Mouse (Mus musculus) heart, embryonic 14.5 days (tissue): ENCODE measurements around the gene Ggcx. TPM values are rescaled to one million over a fixed set of nuclear protein-coding genes. Genes with fewer than 3 reads are reported as not detected.

Source experiments
- ATAC-seq: fragments of 200-750 bp; cut with Nextera tagmentation; 2 replicates; pipeline ENCODE4 v1.8.0; 2017; ENCODE audit warnings: low read depth, moderate TSS enrichment; ENCODE audit not compliant: insufficient number of reproducible peaks, insufficient read depth, low FRiP score
- H3K27ac ChIP-seq, 2 experiments: fragments of 200-500 bp in 1 of 2; fragments of 300-500 bp in 1 of 2; sonication (generic) in 1 of 2; replicated peaks in 1 of 2; 2 replicates each; pipeline ENCODE4 v1.5.1; 2012 to 2014; ENCODE audit warnings: low read depth in 2 of 2, low read length in 2 of 2, control low read depth in 1 of 2, mild to moderate bottlenecking in 1 of 2, mixed read lengths in 1 of 2; ENCODE audit not compliant: control insufficient read depth in 1 of 2, insufficient read depth in 1 of 2
- H3K27me3 ChIP-seq: fragments of 300-500 bp; sonication (generic); 2 replicates; pipeline ENCODE4 v1.6.1; 2014; ENCODE audit warnings: mild to moderate bottlenecking, low read length, control low read depth; ENCODE audit not compliant: control insufficient read depth, insufficient read depth
- H3K36me3 ChIP-seq: fragments of 300-500 bp; sonication (generic); 2 replicates; pipeline ENCODE4 v1.6.1; 2014; ENCODE audit warnings: mild to moderate bottlenecking, control low read depth, low read length, mixed read lengths; ENCODE audit not compliant: control insufficient read depth, insufficient read depth
- H3K4me1 ChIP-seq, 2 experiments: fragments of 200-500 bp in 1 of 2; fragments of 300-500 bp in 1 of 2; sonication (generic) in 1 of 2; 2 replicates each; pipeline ENCODE4 v1.6.1; 2012 to 2014; ENCODE audit warnings: low read length in 2 of 2, control low read depth in 1 of 2, mixed read lengths in 1 of 2; ENCODE audit not compliant: control insufficient read depth in 2 of 2, insufficient read depth in 2 of 2
- H3K4me2 ChIP-seq: fragments of 300-500 bp; sonication (generic); 2 replicates; pipeline ENCODE4 v1.6.1; 2014; ENCODE audit warnings: mild to moderate bottlenecking, low read length
- H3K4me3 ChIP-seq, 2 experiments: fragments of 200-500 bp in 1 of 2; fragments of 300-500 bp in 1 of 2; sonication (generic) in 1 of 2; 2 replicates each; pipeline ENCODE4 v1.5.1; 2012 to 2014; ENCODE audit warnings: low read length in 2 of 2, mild to moderate bottlenecking in 2 of 2, control low read depth in 1 of 2, low read depth in 1 of 2, moderate library complexity in 1 of 2; ENCODE audit not compliant: control insufficient read depth in 1 of 2, insufficient read depth in 1 of 2
- H3K9ac ChIP-seq: fragments of 300-500 bp; sonication (generic); 2 replicates; pipeline ENCODE4 v1.6.1; 2014; ENCODE audit warnings: mild to moderate bottlenecking, low read length
- H3K9me3 ChIP-seq: fragments of 300-500 bp; sonication (generic); 2 replicates; pipeline ENCODE4 v1.6.1; 2016; ENCODE audit warnings: low read length, control low read depth; ENCODE audit not compliant: control insufficient read depth
- WGBS: fragments of 180-500 bp; shearing (Covaris S2); extraction: QIAGEN DNeasy Blood & Tissue Kit; methylation state at CpG from one replicate; pipeline ENCODE4 v1.1.7; 2014; 5-methylcytosine and 5-hydroxymethylcytosine counted together
- polyA plus RNA-seq: library from polyadenylated mRNA; unstranded; fragments of >200 nt; fragmentation: Nextera tagmentation; extraction: Ambion mirVana; gene quantifications from 2 replicates; pipeline ENCODE4 v1.2.1, GENCODE M21; 2014

The Ggcx gene
- polyA plus RNA-seq, 1 experiment from 2014 or later: 24.1 TPM

DNA sequence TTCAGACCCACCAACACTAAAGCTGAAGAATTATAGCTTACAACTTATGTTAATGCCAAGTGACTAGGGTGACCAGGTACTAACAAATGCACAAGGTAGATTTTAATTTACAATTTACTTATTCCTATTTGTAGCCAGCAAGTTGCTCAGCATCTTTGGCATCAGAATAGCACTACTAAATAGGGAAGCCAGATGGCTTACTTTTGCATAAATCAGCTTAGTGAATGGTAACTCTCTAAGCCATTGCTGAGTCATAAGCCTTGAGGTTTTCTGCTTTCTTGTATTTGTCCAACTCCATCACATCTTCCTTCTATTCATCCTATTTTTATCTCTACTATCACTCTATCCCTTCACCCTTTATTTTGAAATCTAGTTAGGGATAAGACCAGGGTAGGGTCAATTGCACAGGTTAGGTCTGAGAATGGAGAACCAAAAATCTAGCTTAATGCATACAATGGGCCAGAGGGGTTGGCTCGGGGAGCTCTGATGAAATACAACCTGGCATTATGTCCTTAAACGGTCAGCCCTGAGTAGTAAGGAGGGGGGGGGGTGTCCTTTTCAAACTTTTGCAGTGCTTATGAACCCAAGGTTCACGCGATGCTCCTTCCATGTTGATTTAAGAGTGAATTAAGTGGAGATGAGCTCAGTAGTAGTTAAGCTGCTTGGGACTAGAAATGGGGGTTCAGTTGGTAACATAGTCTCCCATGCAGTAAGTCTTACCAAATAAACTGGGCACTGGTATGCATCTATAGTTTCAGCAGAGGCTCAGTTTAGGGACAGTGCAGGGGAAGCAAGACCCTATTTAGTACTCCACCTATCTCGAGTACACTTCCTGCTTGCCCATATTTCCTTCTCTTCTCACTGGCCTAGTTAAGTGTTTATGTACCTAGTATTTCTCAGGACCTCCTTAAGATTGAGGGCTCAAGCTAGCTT lies 17.1 kb downstream of the Ggcx start:
- 44% methylated on average over 5 of the region's 5 CpGs for WGBS
- Histone ChIP-seq H3K4me3 (no peak overlapping the region), H3K9me3 (no peaks in the 10 kb centered on the region), H3K36me3 (peaks cover 96% of the 10 kb centered on the region), H3K9ac (no peak overlapping the region), H3K27me3 (no peaks in the 10 kb centered on the region), H3K27ac (no peak overlapping the region), H3K4me2 (no peak overlapping the region), H3K4me1 (no peaks in the 10 kb centered on the region)
- 0 out of 2 replicates have a peak, but pooled peaks have one; percentile 13 for ATAC-seq

DNA sequence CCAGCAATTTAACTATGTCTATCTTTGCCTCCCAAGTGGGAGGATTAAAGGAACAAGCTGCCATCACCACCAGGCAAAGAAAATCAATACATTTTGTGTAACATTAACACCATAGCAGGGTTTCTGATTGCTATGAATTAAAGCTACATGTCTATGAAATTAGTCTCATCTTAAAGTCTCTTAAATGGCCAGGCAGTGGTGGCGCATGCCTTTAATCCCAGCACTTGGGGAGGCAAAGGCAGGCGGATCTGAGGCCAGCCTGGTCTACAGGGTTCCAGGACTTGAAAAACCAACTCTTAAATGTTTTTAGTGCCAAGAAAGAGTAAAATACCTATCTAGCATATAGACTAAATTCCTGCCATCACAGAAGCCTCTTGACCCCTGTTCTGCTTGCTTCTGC lies 18.0 kb downstream of the Ggcx start:
- no peaks in the 10 kb centered on the region for H3K9me3 ChIP-seq
- ATAC-seq: no peak
- H3K4me2 ChIP-seq: no peak overlapping the region
- peaks cover 0 to 5% of the 10 kb centered on the region in 2 experiments; a peak in 2 of 4 replicates for H3K4me1 ChIP-seq
- 79% methylated on average over 2 of the region's 2 CpGs for WGBS
- peaks cover 98% of the 10 kb centered on the region for H3K36me3 ChIP-seq
- no peaks in the 10 kb centered on the region for H3K27me3 ChIP-seq
- H3K9ac ChIP-seq: no peak overlapping the region
- no peak overlapping the region for H3K27ac ChIP-seq
- no peak overlapping the region for H3K4me3 ChIP-seq

DNA sequence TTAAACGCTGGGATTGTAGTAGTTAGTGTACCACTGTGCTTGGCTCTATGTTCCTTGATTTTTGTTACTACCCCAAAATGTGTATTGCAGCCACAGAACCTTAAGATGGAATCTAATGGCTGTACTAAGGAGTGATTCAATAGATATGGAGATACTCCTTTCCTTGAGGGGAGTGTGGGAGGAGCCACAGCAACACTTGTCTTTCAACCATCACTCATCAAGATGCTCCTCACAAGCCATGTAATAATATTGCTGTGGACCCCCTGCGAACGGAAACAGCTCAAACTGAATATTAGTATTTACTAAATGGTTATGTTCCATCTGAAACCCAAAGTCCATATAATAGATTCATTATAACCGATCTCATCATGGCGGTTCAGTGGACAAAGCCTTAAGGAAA lies 24.1 kb downstream of the Ggcx start:
- Histone ChIP-seq H3K4me2 (peak overlapping the region; percentile 93), H3K9ac (peak overlapping the region; percentile 100), H3K36me3 (peaks cover 50% of the 10 kb centered on the region), H3K27me3 (no peaks in the 10 kb centered on the region), H3K27ac (peak overlapping the region in 1 of 2 experiments; percentile 100; a peak in 3 of 4 replicates), H3K4me3 (peak overlapping the region; percentile 86 to 94), H3K4me1 (peaks cover 4 to 23% of the 10 kb centered on the region in 2 experiments), H3K9me3 (no peaks in the 10 kb centered on the region)
- WGBS: 1% methylated on average over 5 of the region's 5 CpGs
- no peak for ATAC-seq

DNA sequence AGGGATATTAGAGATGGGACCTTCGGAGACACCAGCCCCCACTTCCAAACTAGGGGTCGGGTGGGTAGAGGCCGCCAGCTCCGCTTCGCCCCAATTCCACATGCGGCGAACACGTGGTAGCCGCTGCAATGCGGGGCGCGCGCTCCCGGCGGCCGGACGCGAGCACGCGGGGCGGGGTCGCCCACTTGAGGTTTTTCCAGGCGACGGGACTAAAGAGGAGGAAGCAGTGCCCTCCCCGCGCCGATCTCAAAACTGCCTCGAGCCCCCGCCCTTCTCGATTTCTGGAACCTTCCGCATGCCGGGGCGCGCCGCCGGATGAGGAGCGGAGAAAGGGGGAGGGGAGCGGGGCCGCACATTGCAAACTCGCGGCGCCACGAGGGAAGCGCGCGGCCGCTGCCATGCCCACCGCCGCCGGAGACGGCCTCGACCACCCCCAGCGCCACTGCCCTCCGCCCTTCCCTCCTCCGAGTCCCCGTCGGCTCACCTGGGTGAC lies 24.8 kb downstream of the Ggcx start:
- peak overlapping the region; percentile 93 for H3K4me2 ChIP-seq
- no peaks in the 10 kb centered on the region for H3K9me3 ChIP-seq
- H3K27me3 ChIP-seq: no peaks in the 10 kb centered on the region
- H3K4me3 ChIP-seq: peak overlapping the region; percentile 86 to 94
- H3K27ac ChIP-seq: peak overlapping the region; percentile 97 to 100
- H3K9ac ChIP-seq: peak overlapping the region; percentile 100
- peaks cover 44% of the 10 kb centered on the region for H3K36me3 ChIP-seq
- peak; percentile 70 for ATAC-seq
- H3K4me1 ChIP-seq: peaks cover 4 to 23% of the 10 kb centered on the region in 2 experiments
- under 1% methylated on average over 46 of the region's 57 CpGs for WGBS

DNA sequence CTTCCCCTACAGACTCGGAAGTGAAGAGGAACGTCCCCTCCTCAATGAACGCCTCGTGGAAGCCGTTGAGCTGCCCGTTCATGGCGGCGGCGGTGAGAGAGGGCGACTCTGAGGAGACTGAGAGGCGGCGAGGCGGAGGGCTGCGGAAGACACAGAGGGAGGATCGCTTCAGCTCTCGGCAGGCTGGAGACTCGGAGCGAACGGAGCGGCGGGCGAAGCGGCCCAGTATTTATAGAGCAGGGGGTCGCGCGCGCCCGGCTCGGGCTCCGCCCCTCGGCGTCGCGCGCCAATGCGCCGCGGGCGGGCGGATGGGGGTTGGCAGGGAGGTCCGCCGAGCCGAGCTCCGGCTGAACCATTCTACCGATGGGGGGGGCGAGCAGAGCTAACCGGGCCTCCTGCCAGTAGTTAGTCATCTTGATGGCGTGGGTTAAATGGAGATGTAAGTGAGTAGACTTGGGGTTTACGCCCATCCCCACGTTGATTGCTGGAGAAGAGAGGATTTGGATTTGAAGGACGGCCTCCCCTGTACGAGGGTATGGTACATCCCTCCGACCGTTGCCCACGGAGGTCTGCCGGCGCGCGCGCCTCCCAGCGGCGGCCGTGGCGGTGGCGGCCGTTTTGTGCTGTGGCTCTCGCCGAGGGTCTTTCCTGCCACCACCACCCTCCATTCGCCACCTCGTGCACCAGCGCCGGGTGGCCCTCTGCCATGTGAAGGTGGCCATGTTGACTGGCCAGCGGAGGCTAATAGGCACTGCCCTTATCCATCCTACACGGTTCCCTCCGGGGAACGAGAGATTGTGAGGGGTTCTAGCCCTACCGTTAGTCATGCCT lies 25.5 kb downstream of the Ggcx start, which contains the start of gene Mat2a:
Mat2a (minus strand) TSS at position 204 of the 831 bp plus-strand sequence.
- WGBS: under 1% methylated on average over 77 of the region's 77 CpGs
- Histone ChIP-seq H3K4me3 (peak within 1 kb of the TSS; percentile 86 to 94), H3K27me3 (no peaks in the 10 kb centered on the region), H3K9ac (peak within 1 kb of the TSS; percentile 100), H3K4me1 (peaks cover 4 to 23% of the 10 kb centered on the region in 2 experiments), H3K4me2 (peak within 1 kb of the TSS; percentile 93), H3K27ac (peak within 1 kb of the TSS; percentile 97 to 100), H3K36me3 (peaks cover 38% of the 10 kb centered on the region), H3K9me3 (no peaks in the 10 kb centered on the region)
- peak; percentile 89 for ATAC-seq

DNA sequence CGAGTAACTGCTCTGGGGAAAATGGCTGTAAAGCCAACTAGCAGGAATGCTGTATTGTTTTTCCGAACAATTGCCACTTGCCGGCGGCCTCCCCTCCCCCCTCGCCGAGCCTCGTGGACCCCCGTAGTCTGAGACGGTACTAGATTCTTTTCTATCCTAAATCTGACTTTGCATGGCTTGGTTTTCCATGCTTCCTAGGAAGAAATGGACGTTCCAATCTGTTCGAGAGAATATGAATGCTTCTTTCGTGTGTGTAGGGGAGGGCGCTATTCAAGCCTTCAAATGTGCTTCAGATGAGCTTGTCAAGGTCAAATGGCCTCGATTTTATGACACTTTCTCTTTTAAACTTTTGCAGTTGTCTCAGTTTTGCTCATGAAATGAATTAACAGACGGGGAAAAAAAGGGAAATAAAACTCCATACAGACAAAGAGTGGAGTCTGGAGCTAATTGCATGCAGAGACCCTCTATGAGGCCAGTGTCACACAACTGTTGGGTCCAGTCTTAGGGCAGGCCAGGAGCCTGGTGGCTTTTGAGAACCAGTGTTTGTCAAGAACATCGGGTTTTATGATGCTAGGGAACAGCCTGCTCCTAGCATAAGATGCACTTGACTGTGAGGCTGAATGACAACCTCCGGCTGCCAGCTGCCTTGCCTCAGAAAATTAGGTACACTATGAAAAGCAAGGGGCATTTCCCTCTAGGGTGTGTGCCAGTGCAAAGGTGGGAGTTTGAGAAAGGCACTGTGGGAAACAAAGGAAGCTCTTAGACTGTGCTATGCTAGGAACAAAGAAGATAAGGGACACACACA lies 26.3 kb downstream of the Ggcx start:
- Histone ChIP-seq H3K27ac (peak overlapping the region; percentile 94 to 100), H3K4me2 (peak overlapping the region; percentile 93), H3K36me3 (peaks cover 29% of the 10 kb centered on the region), H3K4me1 (peaks cover 4 to 23% of the 10 kb centered on the region in 2 experiments), H3K9ac (peak overlapping the region; percentile 100), H3K9me3 (no peaks in the 10 kb centered on the region), H3K4me3 (peak overlapping the region; percentile 56 to 94), H3K27me3 (no peaks in the 10 kb centered on the region)
- 13% methylated on average over 17 of the region's 17 CpGs for WGBS
- ATAC-seq: no peak
